Mouse (Mus musculus) testis, postnatal 14 days (tissue): Measurements from ENCODE around the gene Col6a6.
"Not testable (repeated sequence)": the region's sequence is repeated elsewhere in the genome, so short reads cannot be mapped to it uniquely, and the experiment has no call there.

Source experiments
- DNase-seq: peaks from one replicate; pipeline ENCODE4 v3.0.0; 2021; ENCODE audit warnings: low spot score

Gene Col6a6

GRCm38 (mm10) chr9:105672032-105672431 lies 155.9 kb downstream of the Col6a6 start:
- no peak for DNase-seq

- no peak for DNase-seq
Measured at GRCm38 (mm10) chr9:105670916-105671315, 157.0 kb downstream of the Col6a6 start.

GRCm38 (mm10) chr9:105665269-105665668 lies 162.7 kb downstream of the Col6a6 start:
- no peak for DNase-seq

- no peak for DNase-seq
Measured at GRCm38 (mm10) chr9:105659877-105660276, 168.1 kb downstream of the Col6a6 start.

- no peak for DNase-seq
Measured at GRCm38 (mm10) chr9:105658216-105658615, 169.7 kb downstream of the Col6a6 start.

GRCm38 (mm10) chr9:105656189-105656588 lies 171.8 kb downstream of the Col6a6 start:
- no peak for DNase-seq

GRCm38 (mm10) chr9:105642460-105643371 lies 185.2 kb downstream of the Col6a6 start, which contains the start of gene Pik3r4:
Pik3r4 (plus strand) TSS chr9:105642978.
- DNase-seq, result peak; percentile 85

GRCm38 (mm10) chr9:105641377-105641776 lies 186.6 kb downstream of the Col6a6 start:
- DNase-seq, result not testable (repeated sequence)
